Mouse (Mus musculus): ENCODE measurements around the gene Btg4. TPM values are rescaled to one million over a fixed set of nuclear protein-coding genes. Genes with fewer than 3 reads are reported as not detected.

Btg4 gene
- polyA plus RNA-seq, 1 experiment from 2014 or later: not detected

DNA sequence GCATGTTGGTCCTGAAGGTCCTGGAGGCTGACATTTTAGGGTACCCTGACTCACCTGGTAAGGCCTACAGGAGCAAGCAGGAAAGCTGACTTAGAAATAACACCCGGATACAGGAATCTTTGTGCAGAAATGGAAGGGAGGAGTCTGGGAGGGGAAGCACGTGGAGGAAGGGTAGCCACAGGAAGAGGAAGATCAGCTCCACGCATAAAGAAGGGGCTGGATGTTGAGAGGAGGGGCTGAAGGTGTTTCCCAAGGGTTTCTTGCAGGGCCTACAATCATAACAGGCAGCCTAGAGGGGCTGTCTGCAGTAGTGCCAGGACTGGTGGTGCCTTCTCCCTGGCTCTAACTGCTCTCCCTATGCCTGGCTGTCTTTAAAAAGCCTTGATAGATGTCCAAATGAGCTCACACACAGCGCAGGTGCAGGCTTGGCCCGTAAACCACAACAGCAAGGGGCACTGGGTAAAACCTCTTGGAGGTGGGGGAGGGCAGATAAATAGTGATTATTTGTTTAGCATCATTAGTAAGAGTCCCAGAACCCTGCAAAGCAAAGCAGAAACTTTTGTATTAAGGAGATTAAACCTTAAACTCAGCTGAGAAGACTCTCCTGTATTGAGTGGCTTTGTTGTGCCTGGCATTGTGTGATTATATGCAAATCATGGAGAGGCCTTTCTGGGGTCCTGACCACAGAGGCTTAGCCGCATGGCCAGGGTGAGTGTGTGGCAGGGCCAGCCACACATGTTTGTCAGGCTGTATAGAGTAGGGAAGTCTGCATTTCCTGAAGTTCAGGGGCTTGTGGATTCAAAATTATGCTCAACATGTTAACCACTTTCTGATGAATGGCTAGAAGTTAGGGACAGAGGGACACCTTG, 104.8 kb downstream of the Btg4 start, which contains the start of gene Gm32742:
Gm32742 (minus strand) TSS at position 206 of the 869 bp plus-strand sequence.
- Histone ChIP-seq H3K36me3 (ENCODE audit: control insufficient read depth, insufficient read depth, low read length) (no peaks in the 10 kb centered on the region), H3K4me3 (ENCODE audit: low read depth, low read length) (no peak within 1 kb of the TSS), H3K9me3 (replicated peaks; ENCODE audit: control insufficient read depth, low read length) (no peaks in the 10 kb centered on the region), H3K4me1 (ENCODE audit: control insufficient read depth, insufficient read depth, low read length) (no peaks in the 10 kb centered on the region), H3K9ac (ENCODE audit: low read depth, low read length) (no peak within 1 kb of the TSS), H3K27ac (ENCODE audit: low read depth, low read length) (no peak within 1 kb of the TSS), H3K27me3 (ENCODE audit: control insufficient read depth, insufficient read depth, low read length) (no peaks in the 10 kb centered on the region), H3K4me2 (no peak within 1 kb of the TSS)
- ATAC-seq (replicated peaks; ENCODE audit: insufficient number of reproducible peaks, low FRiP score, low TSS enrichment): no peak
- WGBS (ENCODE audit: insufficient replicate concordance): 47% methylated on average over 6 of the region's 6 CpGs

DNA sequence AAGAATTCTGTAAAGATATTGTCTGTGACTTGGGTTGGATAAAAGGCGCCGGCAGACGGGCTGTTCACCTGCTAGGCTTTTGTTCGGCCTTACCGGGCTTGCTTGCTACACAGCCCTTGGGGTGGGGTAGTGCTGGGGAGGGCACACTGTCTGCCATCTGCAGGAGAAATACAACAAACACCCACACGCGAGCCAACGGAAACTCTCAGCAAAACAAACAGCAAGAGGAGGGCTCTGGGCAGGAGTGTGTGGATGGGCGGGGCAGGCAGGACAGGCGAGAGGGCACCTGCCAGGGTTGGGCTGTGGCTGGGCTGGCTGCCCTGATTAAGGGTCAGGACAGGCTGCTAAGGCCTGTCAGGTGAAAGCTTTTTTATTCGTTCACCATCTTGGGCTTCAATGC, 107.3 kb downstream of the Btg4 start:
- no peaks in the 10 kb centered on the region for H3K9me3 ChIP-seq (replicated peaks; ENCODE audit: control insufficient read depth, low read length)
- whole genome bisulfite sequencing (ENCODE audit: insufficient replicate concordance): 66% methylated on average over 11 of the region's 11 CpGs
- H3K36me3 ChIP-seq (ENCODE audit: control insufficient read depth, insufficient read depth, low read length): no peaks in the 10 kb centered on the region
- no peak overlapping the region for H3K27ac ChIP-seq (ENCODE audit: low read depth, low read length)
- H3K27me3 ChIP-seq (ENCODE audit: control insufficient read depth, insufficient read depth, low read length): no peaks in the 10 kb centered on the region
- no peaks in the 10 kb centered on the region for H3K4me1 ChIP-seq (ENCODE audit: control insufficient read depth, insufficient read depth, low read length)
- H3K4me3 ChIP-seq (ENCODE audit: low read depth, low read length): no peak overlapping the region
- no peak for ATAC-seq (replicated peaks; ENCODE audit: insufficient number of reproducible peaks, low FRiP score, low TSS enrichment)
- H3K4me2 ChIP-seq: no peak overlapping the region
- no peak overlapping the region for H3K9ac ChIP-seq (ENCODE audit: low read depth, low read length)

DNA sequence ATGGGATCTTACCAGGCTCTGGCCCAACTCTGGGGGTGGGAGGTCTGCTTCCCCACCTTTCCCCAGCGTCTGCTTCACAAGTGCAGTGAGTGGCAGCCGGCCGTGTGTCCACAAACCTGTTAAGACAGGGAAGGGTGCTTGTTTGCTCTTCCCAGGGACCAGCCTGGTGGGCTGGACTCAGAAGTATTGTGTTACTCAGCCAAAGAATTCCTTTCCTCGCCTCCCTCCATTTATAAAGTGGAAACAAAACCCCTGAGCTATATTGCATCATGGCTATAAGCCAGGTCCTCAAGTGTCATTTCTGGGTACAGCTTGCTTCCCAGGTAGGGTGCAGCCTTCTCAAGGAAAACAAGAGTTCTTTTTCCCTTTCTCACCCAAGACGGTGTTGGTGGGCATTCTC, 108.0 kb downstream of the Btg4 start:
- Histone ChIP-seq H3K4me2 (no peak overlapping the region), H3K27ac (ENCODE audit: low read depth, low read length) (no peak overlapping the region), H3K9ac (ENCODE audit: low read depth, low read length) (no peak overlapping the region), H3K4me1 (ENCODE audit: control insufficient read depth, insufficient read depth, low read length) (no peaks in the 10 kb centered on the region), H3K9me3 (replicated peaks; ENCODE audit: control insufficient read depth, low read length) (no peaks in the 10 kb centered on the region), H3K36me3 (ENCODE audit: control insufficient read depth, insufficient read depth, low read length) (no peaks in the 10 kb centered on the region), H3K27me3 (ENCODE audit: control insufficient read depth, insufficient read depth, low read length) (no peaks in the 10 kb centered on the region), H3K4me3 (ENCODE audit: low read depth, low read length) (no peak overlapping the region)
- no peak for ATAC-seq (replicated peaks; ENCODE audit: insufficient number of reproducible peaks, low FRiP score, low TSS enrichment)
- WGBS (ENCODE audit: insufficient replicate concordance): 62% methylated on average over 5 of the region's 5 CpGs

DNA sequence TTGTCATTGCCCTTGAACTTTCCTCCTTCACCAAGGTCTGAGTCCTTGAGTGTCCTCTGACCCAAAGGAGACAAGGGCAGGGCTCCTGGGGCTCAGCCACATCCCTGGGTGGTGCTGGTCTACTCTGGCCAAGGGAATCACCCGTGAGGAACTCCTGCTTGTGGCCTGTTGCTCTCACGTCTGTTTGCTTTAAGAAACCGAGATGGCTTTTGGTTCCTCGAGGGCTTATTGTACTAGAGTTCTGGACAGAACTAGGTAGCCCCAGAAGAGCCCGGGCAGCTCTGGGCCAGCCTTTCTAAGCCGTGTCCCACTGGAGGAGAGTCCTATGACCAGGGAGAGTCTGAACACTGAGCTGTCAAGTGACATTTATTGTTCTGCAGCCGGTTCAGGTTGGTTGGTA, 108.4 kb downstream of the Btg4 start:
- H3K27ac ChIP-seq (ENCODE audit: low read depth, low read length): no peak overlapping the region
- no peak overlapping the region for H3K4me3 ChIP-seq (ENCODE audit: low read depth, low read length)
- H3K4me2 ChIP-seq: no peak overlapping the region
- H3K9me3 ChIP-seq (replicated peaks; ENCODE audit: control insufficient read depth, low read length): no peaks in the 10 kb centered on the region
- H3K27me3 ChIP-seq (ENCODE audit: control insufficient read depth, insufficient read depth, low read length): no peaks in the 10 kb centered on the region
- H3K9ac ChIP-seq (ENCODE audit: low read depth, low read length): no peak overlapping the region
- no peaks in the 10 kb centered on the region for H3K36me3 ChIP-seq (ENCODE audit: control insufficient read depth, insufficient read depth, low read length)
- no peak for ATAC-seq (replicated peaks; ENCODE audit: insufficient number of reproducible peaks, low FRiP score, low TSS enrichment)
- WGBS (ENCODE audit: insufficient replicate concordance): 78% methylated on average over 7 of the region's 7 CpGs
- no peaks in the 10 kb centered on the region for H3K4me1 ChIP-seq (ENCODE audit: control insufficient read depth, insufficient read depth, low read length)

MicroRNA genes within 50 kb of the gene (microRNA counts, 519-probe panel; counts per million panel counts)
- microRNA mmu-miR-34b-3p: 32.2 counts per million
- 32.2 counts per million for microRNA mmu-miR-34b-5p
- microRNA mmu-miR-34c: 32.2 counts per million

Small RNAs within 50 kb of the gene (microRNA-seq; reads per million reads assigned to microRNA genes)
- gene Mir34b (ENCODE audit: borderline number of aligned reads) (52.4 reads per million, percentile 59 among the genes with 10 or more reads in this experiment), gene Mir34c (ENCODE audit: borderline number of aligned reads) (1,723 reads per million, percentile 87 among the genes with 10 or more reads in this experiment)

Other genes with a start within 250 kb of the Btg4 start
- 63.1 and 66.9 TPM in 2 replicates for gene Ppp2r1b, start 215.6 kb upstream of the Btg4 start, polyA plus RNA-seq (2014; fragmentation: Nextera tagmentation; extraction: Ambion mirVana)
- gene Sik2, start 51.8 kb upstream of the Btg4 start, polyA plus RNA-seq (2014; fragmentation: Nextera tagmentation; extraction: Ambion mirVana): 15.6 and 17.1 TPM in 2 replicates
- gene Layn, start 16.2 kb downstream of the Btg4 start, polyA plus RNA-seq (2014; fragmentation: Nextera tagmentation; extraction: Ambion mirVana): 7.2 and 10.2 TPM in 2 replicates
- gene 4833427G06Rik, start 41.2 kb downstream of the Btg4 start, polyA plus RNA-seq (2014; fragmentation: Nextera tagmentation; extraction: Ambion mirVana): not detected in 2 replicates
- gene Gm32742, start 104.6 kb downstream of the Btg4 start, polyA plus RNA-seq (2014; fragmentation: Nextera tagmentation; extraction: Ambion mirVana): 0.03 TPM in 1 of 2 replicates, not detected in the other
- gene Pou2af1, start 152.8 kb downstream of the Btg4 start, polyA plus RNA-seq (2014; fragmentation: Nextera tagmentation; extraction: Ambion mirVana): 0.11 TPM in 1 of 2 replicates, not detected in the other
- gene Colca2, start 217.7 kb downstream of the Btg4 start, polyA plus RNA-seq (2014; fragmentation: Nextera tagmentation; extraction: Ambion mirVana): 2.4 and 4.4 TPM in 2 replicates

All from heart, embryonic 11.5 days (tissue).